Mouse (Mus musculus): ENCODE results near the gene Rccd1.
A peak's percentile ranks its signal among the peaks of the same experiment; 100 is the strongest.

Gene Rccd1

GRCm38 (mm10) chr7:80324043-80324815, at the start of gene Rccd1:
Gene Rccd1, minus strand, starts transcription at chr7:80324454.
- DNase-seq (ENCODE audit: low spot score), result peak; percentile 92

- DNase-seq (ENCODE audit: low spot score), result no peak
These were observed 49.6 kb upstream of the Rccd1 start for GRCm38 (mm10) chr7:80373850-80374249.

- DNase-seq (ENCODE audit: low spot score), result no peak
These were observed 49.1 kb upstream of the Rccd1 start for GRCm38 (mm10) chr7:80373352-80373751.

GRCm38 (mm10) chr7:80372667-80373066, 48.4 kb upstream of the Rccd1 start:
- no peak for DNase-seq (ENCODE audit: low spot score)

DNA sequence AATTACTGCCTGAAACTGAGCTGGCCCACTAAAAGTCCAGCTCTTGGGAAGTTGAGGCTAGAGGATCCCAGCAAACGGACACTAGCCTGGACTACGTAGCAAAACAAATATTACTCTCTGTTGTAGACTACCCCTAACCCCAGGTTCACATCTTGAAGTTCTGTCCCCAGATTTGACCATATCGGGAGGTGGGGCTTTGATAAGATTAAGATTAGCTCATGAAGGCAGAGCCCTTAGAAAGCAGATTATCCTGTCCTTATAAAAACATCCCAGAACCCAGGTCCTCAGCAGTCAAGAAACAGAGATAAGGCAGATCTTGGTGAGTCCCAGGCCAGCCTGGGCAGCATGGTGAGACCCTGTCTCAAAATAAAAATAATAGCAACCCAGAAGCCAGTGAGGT, 47.9 kb upstream of the Rccd1 start:
- DNase-seq (ENCODE audit: low spot score), result no peak

GRCm38 (mm10) chr7:80371041-80371751, 46.9 kb upstream of the Rccd1 start, which contains the start of gene Man2a2:
Gene Man2a2, minus strand, starts transcription at chr7:80371375.
- DNase-seq (ENCODE audit: low spot score), result peak; percentile 89

GRCm38 (mm10) chr7:80370649-80371040, 46.4 kb upstream of the Rccd1 start:
- DNase-seq (ENCODE audit: low spot score), result peak; percentile 78

DNA sequence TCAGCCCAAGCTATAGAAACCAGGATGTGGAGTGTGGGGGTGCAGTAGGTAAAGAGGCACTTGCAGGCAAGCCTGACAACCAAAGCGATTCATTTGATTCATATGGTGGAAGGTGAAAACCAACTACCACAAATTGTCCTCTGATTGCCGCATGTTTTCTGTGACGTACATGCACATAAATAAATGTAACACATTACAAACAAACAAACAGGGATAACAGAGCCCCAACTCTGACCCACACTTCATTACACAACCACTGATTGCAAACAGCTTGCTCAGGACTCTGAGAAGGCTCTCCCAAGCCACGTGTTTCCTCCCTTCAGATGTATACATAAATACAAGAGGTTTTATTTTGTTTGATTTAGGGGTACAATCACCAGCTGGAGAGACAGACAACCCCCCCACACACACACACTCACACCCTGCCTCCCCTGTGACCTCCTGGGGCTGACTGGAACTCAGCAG, 45.7 kb upstream of the Rccd1 start:
- DNase-seq (ENCODE audit: low spot score), result no peak

DNA sequence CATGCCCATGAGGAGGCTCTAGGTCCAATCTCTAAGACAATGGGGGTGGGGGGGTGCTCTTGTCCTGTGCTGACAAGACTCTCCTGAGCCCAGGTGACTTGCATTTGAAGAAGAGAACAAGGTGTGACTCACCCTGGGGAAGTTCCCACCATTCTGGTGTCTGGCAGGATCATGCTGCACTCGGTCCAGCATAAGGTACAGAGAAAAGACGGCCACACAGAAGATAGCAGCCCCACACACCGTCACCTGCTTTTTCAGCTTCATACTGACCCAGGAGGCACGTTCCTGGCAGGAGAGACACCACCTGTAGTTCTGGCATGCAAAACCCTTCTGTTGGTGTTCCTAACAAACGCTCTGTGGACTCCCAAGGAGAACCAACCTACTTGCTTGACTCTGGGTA, 45.2 kb upstream of the Rccd1 start:
- no peak for DNase-seq (ENCODE audit: low spot score)

DNA sequence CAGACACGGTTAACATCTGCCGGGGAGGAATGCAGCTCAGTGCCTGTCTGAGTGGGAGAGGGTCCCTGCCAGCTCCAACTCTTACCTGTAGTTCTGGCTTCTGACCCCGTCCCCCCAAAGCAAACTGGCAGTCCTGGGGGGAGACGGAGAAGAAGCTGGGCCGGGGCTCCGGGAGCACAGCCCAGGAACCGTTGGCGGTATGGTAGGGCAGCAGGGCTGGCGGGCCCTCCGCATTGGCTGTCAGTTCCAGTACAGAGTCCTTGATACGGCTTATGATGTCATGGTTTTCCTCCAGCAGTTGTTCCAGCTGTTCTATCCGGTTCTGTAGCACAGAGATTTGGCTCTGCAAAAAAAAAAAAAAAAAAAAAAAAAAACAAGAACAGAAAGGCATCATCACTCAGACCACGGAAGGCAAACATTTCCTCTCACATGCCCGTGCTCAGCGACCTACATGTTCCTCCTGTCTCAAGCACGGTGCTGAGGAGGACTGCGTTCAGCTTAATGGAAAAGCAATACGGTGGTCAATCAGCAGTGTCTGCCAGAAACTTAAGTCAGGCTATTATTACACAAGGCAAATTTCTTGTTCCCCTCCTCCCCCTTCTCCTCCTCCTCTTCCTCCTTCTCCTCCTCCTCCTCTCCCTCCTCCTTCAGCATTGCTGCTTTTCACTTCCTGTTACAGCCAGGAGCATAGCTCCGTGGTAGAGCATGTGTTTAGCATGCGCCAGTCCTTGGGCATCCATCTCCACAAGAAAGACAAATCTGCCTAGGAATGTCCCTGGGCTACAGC, 44.6 kb upstream of the Rccd1 start:
- DNase-seq (ENCODE audit: low spot score), result no peak

DNA sequence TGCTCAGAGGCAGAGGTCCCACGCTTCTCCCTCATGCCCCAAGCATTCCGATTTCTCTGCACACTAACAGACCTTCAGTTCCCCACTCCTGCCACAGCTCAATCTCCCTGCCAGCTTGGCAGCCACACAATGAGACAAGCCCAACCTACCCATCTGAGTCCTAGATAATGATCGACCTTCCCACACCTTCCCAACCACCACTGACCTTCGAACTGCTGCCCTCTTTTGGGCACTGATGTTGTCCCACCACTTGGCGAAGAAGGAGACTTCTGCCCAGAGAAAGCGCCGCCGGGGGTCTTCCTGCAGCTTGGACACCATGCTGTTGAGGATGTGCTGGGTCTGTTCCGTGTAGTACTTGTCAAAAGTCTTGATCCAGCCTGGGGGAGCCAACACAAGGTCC, 43.8 kb upstream of the Rccd1 start:
- DNase-seq (ENCODE audit: low spot score), result no peak

GRCm38 (mm10) chr7:80367232-80367631, 43.0 kb upstream of the Rccd1 start:
- DNase-seq (ENCODE audit: low spot score), result no peak

GRCm38 (mm10) chr7:80365759-80366158, 41.5 kb upstream of the Rccd1 start:
- DNase-seq (ENCODE audit: low spot score), result peak; percentile 45

- DNase-seq (ENCODE audit: low spot score), result no peak
These were observed 36.2 kb upstream of the Rccd1 start for GRCm38 (mm10) chr7:80360435-80360834.

- no peak for DNase-seq (ENCODE audit: low spot score)
These were observed 33.8 kb upstream of the Rccd1 start for GRCm38 (mm10) chr7:80358039-80358438.

DNA sequence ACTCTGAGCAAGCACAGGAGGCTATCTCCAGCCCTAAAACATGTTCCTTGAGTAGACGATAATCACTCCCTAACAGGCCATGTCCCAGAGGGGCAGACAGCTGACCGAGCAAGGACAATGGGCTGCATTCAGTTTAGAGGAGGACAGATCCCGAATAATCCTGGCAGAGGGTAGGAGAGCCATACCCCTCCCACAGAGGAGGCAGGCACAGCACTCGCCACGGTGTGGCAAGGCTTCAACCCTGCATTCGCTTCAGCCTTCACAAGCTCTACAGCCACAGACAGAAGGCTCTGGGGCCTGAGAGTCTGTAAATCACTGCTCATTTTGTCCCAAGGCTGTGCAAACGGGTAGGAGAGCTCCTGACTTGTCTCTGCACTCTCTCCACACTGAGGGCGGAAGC, 32.9 kb upstream of the Rccd1 start:
- no peak for DNase-seq (ENCODE audit: low spot score)

- no peak for DNase-seq (ENCODE audit: low spot score)
These were observed 32.1 kb upstream of the Rccd1 start for GRCm38 (mm10) chr7:80356351-80356750.

- no peak for DNase-seq (ENCODE audit: low spot score)
These were observed 28.7 kb upstream of the Rccd1 start for GRCm38 (mm10) chr7:80352920-80353319.

- no peak for DNase-seq (ENCODE audit: low spot score)
These were observed 26.6 kb upstream of the Rccd1 start for GRCm38 (mm10) chr7:80350808-80351207.

- DNase-seq (ENCODE audit: low spot score), result no peak
These were observed 23.7 kb upstream of the Rccd1 start for GRCm38 (mm10) chr7:80347670-80348586.

DNA sequence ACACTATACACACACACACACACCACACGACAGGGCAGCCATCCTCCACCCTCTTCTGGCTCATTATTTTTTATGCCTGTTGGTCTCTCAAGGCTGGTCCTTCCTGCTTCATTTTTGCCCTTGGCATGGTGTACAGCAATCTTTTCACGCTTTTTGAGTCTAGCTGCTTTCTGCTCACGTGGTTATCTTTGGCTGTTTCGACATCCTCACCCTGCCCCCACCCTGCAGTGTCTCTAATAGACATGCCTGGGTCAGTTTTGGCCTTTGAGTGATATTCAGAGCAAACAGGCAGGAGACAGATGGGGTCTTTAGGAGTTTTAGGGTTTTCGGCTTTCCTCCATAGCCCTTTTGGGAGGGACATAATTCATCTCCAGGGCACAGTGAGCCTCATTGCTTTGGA, 22.6 kb upstream of the Rccd1 start:
- DNase-seq (ENCODE audit: low spot score), result no peak
